Mouse (Mus musculus) left cerebral cortex, postnatal 25 days (tissue): ENCODE measurements at regions not wholly inside any gene's neighbourhood (a gene's known extent, or its start where the extent isn't known, plus 50 kb on each side); places are given as distances from the start of the nearest gene placed in this dataset.
A peak's percentile ranks its signal among the peaks of the same experiment; 100 is the strongest.

ENCODE experiments used
- DNase-seq, 2 experiments: peaks; one replicate each; pipeline ENCODE4 v3.0.0; 2022; ENCODE audit warnings: low spot score in 2 of 2, mixed read lengths in 1 of 2
- intact Hi-C: fragments of 180-260 bp; cut with DNase I; formaldehyde crosslinking; loops from one replicate; pipeline ENCODE4 v1.15.1; 2025

DNA sequence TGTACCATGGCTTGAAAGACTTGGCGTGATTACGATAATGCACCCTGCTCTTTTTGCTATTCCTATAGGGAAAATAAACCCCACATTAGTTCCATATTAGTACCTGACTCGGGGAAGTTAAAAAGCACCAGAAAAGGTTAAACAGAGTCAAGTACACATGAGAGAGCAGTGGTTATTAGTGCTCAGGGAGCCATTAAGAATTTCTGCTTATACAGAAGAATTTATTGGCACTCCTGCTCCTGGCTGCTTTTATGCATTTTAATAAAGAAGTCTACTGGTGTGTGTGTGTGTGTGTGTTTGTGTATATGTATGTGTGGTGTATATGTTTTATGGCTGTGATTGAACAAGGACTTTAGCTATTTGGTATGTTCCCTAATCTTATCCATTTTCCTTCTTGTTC, 111.5 kb upstream of the Psmd7 start:
- DNase-seq: no peak
- intact Hi-C loops: no loop called here

DNA sequence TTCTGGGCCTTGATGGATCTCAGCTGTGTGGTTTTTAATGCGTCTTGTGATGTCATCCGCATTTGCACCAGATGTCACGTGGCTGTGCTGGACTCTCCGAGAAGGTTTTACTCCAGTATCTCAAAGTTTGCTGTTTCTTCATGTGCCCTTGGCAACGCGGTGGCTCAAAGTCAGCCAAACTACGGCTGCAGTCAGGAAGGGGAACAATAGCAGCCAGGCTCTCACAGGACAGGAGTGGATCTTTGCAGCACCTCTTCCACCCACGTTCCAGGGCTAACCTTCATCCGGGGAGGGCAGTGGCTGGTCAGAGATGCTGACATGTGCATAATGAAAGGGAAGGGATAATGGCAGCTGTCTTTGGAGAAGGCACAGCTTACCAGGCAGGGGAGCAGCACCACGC, 127.6 kb upstream of the Psmd7 start:
- no peak for DNase-seq
- intact Hi-C loops: no loop called here

DNA sequence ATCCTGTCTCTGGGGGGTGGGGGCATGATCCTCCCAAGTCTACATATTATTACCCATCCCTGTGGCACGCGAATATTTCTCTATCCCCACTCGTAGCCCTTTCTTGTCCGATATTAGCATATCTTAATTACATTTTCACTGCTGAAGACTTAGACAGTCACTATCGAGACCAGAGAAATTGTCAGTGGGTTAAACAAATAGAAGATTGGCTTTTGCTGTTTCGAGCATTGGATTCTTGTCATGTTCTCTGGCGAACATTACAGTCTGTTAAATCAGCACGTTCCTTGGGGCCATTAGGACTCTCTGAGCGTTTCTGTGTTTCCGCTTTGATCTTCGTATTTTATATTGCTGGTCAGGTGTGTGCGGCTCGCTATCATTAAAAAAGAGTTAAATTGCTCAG, 129.6 kb upstream of the Psmd7 start:
- intact Hi-C loops: no loop called here
- no peak for DNase-seq

DNA sequence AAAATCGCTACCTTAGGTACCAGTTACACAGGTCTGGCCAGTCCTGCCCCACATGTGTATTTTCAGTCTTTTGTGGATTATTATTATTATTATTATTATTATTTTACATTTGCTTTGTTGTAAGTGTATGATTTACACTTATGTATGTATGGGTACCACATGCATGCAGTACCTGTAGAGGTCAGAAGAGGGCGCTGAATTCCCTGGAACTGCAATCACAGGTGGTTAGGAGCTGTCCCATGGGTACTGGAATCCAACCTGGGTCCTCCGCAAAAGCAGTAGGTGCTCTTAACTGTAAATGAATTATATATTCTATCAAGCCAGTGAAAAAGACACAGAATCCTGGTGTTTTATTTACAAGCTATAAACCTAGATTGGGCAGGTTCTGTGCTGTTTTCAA, 131.4 kb upstream of the Psmd7 start:
- intact Hi-C loops: no loop called here
- no peak for DNase-seq

DNA sequence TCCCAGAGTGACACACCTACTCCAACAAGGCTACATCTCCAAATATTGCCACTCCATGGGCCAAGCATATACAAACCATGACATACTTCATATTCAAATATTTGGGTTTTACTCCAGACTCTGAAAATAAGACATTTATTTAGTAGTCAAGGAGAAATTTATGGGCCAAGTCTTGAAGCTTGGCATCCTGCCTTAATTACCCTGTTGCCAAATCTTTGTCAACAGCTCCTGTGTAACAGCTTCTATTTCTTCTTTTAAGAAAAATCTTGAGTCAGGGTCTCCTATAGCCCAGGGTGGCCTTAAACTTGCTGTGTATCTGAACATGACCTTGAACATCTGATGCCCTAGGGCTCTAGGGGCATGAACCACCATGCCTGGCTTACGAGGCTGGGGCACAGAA, 138.5 kb upstream of the Psmd7 start:
- intact Hi-C loops: no loop called here
- no peak for DNase-seq

DNA sequence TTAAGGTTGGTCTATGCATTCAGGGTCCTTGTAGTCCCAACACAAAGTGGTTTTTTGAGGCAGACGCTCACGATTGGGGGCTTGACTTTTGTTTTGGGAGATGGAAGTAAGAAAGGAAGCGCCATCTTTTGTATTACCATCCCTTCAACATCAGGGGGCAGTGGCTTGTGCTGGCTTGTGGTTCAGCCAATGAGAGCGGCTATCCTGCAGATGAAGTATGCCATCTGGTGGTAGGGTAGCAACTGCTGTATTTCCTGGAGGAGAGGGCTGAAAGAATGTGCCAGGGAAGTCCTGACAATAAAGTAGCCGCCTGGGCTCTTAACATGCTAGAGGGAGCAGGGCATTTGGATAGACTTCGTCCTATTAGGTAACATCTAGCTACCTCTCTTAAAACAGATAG, 139.0 kb upstream of the Psmd7 start:
- no peak for DNase-seq
- intact Hi-C loops: no loop called here

DNA sequence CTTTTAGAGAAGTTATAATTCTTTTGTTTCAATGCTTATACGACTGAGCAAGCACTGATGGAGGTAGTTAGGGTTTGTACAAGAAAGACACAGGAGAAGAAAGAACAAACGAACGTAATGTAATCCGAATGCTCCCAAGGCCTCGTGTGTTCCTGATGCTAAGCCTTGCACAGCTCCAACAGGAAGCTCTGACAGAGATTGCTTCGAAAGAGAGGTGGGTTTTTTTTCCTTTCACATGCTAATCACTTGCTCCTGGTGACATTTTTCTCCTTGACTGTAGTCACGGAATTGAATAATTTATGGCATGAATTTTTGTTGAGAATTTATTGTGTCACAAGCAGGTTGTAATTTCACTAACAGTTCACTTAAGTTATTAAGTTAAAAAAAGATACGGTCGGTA, 150.8 kb upstream of the Psmd7 start:
- intact Hi-C loops: no loop called here
- DNase-seq: no peak

DNA sequence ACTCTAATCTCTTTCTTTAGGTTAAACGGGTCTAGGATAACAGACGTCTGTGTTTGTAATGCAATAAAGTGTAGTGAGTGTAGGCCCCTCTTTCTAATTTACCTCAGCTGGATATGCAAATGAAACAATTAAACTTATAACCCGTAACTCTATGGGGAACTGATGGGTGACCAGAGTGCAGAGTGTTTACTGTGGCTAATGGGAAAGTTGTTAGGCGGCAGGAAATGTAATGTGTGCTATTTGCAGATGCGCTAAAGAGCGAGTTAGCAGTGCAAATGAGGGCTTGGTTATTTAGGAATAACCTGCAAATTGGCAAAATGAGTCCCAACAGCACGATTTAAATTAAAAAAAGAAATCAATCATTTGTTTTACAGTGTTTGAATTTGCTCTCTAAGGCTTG, 168.8 kb upstream of the Psmd7 start:
- no peak for DNase-seq

DNA sequence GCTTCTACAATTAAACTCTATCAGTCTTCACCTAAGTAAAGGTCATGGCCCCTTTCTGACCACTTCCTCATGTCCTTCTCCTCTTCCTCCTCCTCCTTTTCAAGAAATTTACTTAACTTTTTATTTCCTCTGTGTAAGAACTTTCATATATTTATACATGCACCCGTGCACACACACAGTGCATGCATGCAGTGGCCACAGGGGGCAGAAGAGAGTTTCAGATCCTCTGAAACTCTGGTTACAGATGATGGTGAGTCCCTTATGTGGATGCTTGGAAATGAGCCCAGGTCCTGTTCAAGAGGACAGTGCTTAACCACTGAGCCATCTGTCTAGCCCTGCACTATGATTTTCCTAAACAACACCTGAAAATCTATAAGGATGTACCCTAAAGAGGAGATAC, 170.4 kb upstream of the Psmd7 start:
- intact Hi-C loops: no loop called here
- no peak for DNase-seq

More for the DNA sequence above, 168.8 kb upstream of the Psmd7 start:
- intact Hi-C loops: no loop called here

DNA sequence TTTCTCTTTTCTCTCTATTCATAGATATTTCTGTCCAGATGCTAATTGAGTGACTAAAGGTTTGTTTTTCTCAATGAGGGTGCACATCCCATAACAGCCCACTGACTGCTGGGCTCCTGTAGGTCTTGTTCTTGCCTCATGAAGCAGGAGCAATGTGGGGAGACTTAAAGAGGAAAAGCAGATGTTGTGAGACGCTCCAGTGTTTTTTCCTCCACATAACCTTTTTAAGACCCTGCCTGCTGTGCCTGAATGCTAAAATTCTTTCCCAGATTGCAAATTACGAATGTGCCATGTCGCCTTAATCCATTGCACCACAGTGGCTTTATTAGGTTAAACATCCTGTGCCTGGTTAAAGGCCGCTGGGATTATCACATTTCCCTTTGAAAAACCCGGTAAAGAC, 165.5 kb upstream of the Zfhx3 start:
- intact Hi-C loops: no loop called here
- DNase-seq: no peak

DNA sequence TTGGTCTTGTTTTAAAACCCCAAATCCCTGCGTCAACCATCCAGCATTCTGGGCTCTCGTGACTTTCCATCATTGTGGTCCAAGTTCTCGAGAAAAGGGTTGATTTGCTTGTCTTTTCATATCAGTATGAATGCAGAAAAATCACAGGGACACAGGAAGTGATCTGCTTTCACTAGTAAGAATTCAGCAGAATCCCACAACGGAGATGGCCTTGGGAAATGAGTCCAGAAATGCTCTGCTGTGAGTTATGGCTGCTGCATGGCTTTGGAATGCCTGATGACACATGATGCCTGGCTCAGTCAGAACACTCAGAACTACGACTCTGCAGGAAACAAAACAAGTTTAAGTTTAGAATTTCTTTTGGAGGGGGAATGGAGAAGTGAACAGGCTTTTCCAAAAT, 156.7 kb upstream of the Zfhx3 start:
- intact Hi-C loops: no loop called here
- DNase-seq: no peak

DNA sequence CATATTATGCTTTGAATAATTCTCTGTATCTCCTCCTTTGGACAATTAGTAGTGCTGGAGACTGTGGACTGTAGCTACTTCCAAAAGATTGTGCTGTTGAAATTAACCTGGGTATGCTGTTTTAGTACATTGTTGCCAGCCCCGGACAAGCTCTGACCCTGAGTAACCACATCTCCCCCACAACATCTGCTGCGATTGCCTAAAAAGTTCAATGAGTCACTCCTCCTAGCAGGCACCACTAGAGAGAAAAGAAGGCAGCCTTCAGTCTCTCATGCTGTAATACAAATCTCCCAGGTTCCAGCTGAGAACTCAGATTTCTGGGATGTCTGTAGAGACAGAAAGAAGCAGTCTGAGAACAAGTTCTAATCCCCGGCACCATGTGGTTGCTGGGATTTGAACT, 150.2 kb upstream of the Zfhx3 start:
- intact Hi-C loops: no loop called here
- DNase-seq: no peak

DNA sequence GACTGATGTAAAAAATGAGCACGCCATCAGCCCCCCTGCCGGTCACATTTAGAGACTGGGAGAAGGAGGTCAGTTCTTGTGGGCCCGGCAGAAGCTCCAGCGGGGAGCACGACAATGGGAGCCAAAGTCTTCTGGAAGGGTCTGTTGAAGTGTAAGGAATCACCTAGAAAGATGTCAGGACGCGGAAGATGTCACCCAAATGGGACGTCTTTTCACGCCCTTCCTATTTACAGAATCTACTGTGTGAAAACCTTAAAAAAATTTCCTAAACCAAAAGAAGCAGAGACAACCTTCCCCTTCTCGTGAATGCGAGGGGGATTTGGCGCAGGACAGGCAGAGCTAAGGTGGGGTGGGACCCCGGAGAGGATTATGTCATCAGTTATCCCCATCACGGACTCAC, 127.5 kb upstream of the Zfhx3 start:
- no peak for DNase-seq
- intact Hi-C loops: loop anchor here (5.0 to 10.0 kb wide), 3 partner anchors 213 to 1720 kb away; no protein-coding TSS in a partner anchor

DNA sequence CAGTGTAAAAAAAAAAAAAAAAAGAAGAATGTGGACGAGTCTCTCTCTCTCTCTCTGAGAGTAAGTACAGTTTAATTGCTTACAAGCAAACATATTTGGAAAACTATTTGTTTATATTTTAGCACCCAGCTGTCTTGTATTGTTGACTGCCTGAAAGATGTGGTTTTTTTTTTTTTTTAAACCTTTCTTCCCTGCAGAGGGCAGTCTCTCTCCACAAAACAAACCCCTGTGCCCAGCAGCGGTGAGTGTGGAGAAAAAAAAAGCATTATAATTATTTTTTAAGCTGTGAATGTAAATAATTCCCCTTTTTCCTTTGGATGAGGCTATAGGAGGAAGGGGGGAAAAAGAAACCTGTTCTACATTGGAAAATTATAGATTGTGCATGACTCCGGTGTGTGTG, 126.7 kb upstream of the Zfhx3 start:
- DNase-seq: no peak
- intact Hi-C loops: loop anchor here (10.0 kb wide), 2 partner anchors 1099 to 1719 kb away; no protein-coding TSS in a partner anchor

DNA sequence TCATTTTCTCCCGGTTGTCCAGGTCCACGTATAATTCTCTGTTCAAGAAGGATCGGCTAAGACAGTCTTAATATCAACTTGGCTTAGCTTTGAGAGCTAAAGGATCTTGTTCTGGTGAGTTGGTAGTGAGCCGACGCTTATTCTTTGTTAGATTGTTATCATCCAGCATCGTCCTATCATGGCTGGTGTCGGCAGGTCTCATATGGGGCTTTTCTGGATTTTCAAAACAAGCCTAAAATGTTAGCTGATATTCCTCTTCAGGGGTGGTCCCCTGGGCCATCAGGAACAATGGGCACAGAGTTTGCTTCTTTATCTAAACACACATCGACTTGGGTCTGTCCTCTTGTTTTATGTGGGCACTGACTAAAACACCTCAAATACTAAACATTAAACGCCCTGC, 124.6 kb upstream of the Zfhx3 start:
- intact Hi-C loops: loop anchor here (10.0 kb wide), 2 partner anchors 1097 to 1717 kb away; no protein-coding TSS in a partner anchor
- no peak for DNase-seq

DNA sequence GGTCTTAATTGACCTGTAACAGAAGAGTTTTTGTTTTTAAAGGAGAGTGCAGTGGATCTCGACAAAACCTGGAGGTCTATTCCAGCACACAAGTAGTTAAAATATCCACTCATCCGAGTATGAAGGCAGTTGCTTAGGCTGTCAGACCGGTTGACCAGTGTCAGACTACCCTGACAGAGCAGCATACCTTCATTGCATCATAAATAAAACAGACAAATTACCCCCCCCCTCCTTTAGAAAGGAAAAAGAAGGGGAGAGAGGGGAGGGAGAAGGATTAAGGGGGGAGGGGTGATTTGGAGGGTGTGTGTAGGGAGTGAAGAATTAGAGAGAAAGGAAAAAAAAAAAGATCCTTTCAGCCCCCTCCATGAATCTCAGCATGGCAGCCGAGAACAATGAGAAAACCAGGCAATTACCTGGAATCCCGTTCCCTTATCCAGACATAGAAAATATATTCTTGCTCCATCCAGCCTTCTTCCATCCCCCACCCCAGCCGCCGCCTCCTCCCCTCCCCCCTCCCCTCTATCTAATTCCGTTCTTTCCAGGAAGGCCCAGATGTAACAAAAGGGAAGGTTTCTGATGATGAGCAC, 122.2 kb upstream of the Zfhx3 start:
- intact Hi-C loops: no loop called here
- DNase-seq: no peak

DNA sequence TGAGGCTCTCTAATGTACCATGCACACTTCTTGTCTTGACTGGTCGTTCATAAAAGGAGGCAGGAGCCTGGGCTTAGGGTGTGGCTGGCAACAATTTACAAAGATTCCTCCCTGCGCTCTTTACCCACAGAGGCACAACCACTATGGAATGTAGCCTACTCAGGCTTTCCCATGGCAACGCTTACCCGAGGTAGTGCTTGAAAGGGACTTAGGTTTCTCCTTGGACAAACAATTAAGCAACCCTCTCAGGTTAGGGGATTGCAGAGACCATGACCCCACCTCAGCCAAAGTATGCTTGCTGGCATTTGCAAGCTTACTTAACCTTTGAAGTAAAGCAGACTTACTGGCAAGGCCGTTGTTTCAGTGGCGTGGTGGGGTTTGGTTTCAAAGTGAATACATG, 120.9 kb upstream of the Zfhx3 start:
- intact Hi-C loops: no loop called here
- DNase-seq: no peak

DNA sequence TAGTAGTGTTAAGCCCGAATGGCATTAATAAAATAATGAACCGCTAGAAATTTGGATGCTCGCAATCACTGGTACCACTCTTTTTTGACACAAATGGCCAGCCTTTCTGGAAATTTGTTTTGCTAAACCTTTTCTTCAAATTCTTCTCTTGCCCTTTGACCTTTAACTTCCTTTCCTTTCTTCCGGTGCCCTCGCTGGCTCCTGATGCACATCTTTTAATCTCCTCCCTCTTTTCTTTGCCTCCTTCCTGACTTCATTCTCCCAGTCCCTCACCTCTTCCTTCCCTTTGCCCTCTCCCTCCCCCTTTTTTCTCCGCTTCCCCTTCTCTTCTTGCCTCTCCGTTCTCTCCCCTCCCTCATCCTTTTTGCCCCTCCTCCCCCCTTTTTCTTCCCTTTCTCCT, 118.3 kb upstream of the Zfhx3 start:
- no peak for DNase-seq
- intact Hi-C loops: no loop called here

DNA sequence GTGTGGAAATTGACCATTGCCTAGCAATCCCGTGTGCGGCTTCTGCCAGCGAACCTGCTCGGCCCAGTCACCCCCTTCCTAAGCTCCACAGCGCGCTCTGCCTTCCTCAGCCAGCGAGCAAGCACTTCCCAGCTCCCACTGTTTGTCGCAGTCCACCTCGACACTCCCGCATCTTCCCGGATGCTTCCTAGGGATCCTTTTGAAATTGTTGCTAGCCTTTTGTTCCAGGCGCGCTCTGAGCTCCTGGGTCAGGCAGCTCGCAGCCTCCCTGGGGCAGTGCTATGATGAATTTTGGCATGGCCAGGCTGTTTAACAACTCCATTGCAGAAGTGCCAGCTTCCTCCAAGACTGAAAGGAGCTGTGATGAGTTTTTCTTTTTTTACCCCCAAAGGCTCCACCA, 117.8 kb upstream of the Zfhx3 start:
- intact Hi-C loops: no loop called here
- peak; percentile 14 to 32 for DNase-seq

DNA sequence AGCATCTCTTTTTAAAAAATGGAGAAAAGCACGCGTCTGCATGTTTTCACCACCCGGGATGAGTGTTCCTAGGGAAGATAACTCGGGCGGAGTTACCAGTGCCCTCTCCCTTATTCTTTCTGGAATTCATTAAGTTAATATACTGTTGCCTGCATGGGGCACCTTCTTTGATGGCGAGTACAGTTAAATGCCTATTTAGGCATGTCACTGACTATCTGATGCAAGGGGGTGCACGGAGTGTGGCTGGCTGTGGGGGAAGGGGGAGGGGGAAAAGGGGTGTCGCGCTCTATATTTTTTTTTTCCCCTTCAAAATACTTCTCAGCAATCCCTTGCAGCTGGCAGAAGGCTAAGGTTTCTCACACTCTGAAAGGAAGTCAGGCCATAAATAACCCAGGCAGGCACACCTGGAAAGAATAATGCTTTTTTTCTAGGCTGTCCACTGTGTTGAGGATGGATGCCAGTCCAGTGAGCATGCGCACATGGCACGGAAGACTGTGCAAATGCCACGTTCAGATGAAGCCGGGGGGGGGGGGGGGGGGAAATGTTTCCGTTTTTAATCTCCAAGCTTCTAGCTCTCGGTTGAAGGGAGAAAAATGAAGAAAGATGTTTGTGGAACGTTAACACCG, 114.8 kb upstream of the Zfhx3 start:
- no peak for DNase-seq
- intact Hi-C loops: no loop called here

DNA sequence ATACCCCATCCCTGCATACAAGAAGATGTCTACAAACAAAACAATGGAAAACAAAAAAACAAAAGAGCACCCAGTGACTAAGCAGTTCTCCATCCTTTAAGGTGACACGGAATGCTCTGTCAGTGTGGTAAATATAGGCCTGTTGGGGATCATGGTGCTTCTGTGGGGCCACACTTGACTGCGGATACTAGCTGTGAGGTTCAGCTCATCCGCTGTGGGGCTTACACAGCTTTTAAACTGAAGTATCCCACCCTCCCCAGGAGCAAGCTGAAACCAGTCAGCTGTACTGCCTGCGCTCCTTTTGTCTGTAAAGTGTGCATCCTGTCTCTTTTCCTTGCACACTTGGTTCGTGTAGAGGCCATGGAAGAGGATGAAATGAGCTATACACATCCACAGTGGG, 113.9 kb upstream of the Zfhx3 start:
- intact Hi-C loops: no loop called here
- DNase-seq: no peak

DNA sequence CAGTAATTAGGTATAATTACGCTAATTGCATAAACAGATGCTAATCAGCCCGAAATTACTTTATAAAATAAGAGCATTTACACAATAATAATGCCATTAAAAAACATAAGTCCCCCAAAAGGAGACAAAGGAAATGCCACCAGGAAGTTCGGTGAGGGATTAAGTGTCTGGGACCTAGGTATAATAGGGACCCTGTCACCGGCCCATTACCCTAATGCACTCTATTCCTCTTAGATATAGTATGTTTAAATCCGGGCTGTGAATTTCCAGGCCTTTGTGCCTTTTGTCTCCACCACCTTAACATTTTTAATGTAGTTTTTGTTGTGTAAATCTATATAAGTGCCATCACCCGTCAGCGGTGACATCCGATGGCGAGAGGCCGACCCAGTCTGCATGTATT, 109.0 kb upstream of the Zfhx3 start:
- intact Hi-C loops: no loop called here
- no peak for DNase-seq
